Mouse (Mus musculus): ENCODE measurements around the gene Sall4. TPM values are rescaled to one million over a fixed set of nuclear protein-coding genes. Genes with fewer than 3 reads are reported as not detected.
"Not testable (repeated sequence)": the region's sequence is repeated elsewhere in the genome, so short reads cannot be mapped to it uniquely, and the experiment has no call there.

The Sall4 gene
- polyA plus RNA-seq, 1 experiment from 2014 or later, result not detected

DNA sequence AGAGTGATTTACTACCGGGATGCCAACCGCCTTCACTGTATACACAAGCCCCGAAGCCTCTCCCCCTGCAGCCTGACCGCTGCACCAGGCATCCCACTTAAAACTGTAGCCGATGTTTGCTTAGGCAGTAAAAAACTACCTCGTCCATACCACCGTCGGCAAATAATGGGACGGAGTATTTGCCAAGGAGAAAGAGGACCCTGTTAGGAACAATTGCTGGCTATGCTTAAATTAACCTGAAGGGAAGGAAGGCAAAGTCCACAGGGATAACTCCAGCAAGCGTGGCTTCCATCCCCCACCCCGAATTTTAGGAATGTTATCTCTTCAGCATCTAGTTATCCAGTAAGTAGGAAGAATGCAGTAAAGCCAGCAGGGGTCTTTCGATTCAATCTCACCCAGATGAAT, 5.3 kb downstream of the Sall4 start:
- H3K27ac ChIP-seq (ENCODE audit: low read length), result no peak overlapping the region
- ATAC-seq (no peak), DNase-seq (ENCODE audit: low spot score) (no peak)
- TF ChIP-seq CTCF (IDR thresholded peaks at IDR 0.05) (no peak), EP300 (IDR thresholded peaks at IDR 0.05) (no peak)
- H3K4me2 ChIP-seq (replicated peaks; ENCODE audit: low read depth, low read length), result no peak overlapping the region
- no peaks in the 10 kb centered on the region for H3K36me3 ChIP-seq (ENCODE audit: insufficient read depth, low read length)
- H3K27me3 ChIP-seq (replicated peaks; ENCODE audit: insufficient read depth, low read length), result peaks cover 31% of the 10 kb centered on the region
- no peak overlapping the region for H3K4me3 ChIP-seq (ENCODE audit: low read depth, low read length)
- H3K9ac ChIP-seq (replicated peaks; ENCODE audit: low read depth), result no peak overlapping the region
- H3K4me1 ChIP-seq (ENCODE audit: insufficient read depth, low read depth, low read length), result peaks cover 6% of the 10 kb centered on the region
- WGBS, result 3% methylated on average over 12 of the region's 12 CpGs
- no peaks in the 10 kb centered on the region for H3K9me3 ChIP-seq (ENCODE audit: low read length)

GRCm38 (mm10) chr2:168761954-168762353, 5.8 kb downstream of the Sall4 start:
- no peak overlapping the region for H3K27ac ChIP-seq (ENCODE audit: low read length)
- H3K36me3 ChIP-seq (ENCODE audit: insufficient read depth, low read length), result no peaks in the 10 kb centered on the region
- 7% methylated on average over 4 of the region's 4 CpGs for WGBS
- H3K9me3 ChIP-seq (ENCODE audit: low read length), result no peaks in the 10 kb centered on the region
- no peak overlapping the region for H3K4me2 ChIP-seq (replicated peaks; ENCODE audit: low read depth, low read length)
- ATAC-seq (no peak), DNase-seq (ENCODE audit: low spot score) (no peak)
- TF ChIP-seq CTCF (IDR thresholded peaks at IDR 0.05), result no peak
- no peak for TF ChIP-seq EP300 (IDR thresholded peaks at IDR 0.05)
- H3K4me3 ChIP-seq (ENCODE audit: low read depth, low read length), result no peak overlapping the region
- H3K27me3 ChIP-seq (replicated peaks; ENCODE audit: insufficient read depth, low read length), result peaks cover 28% of the 10 kb centered on the region
- H3K4me1 ChIP-seq (ENCODE audit: insufficient read depth, low read depth, low read length), result peaks cover 6% of the 10 kb centered on the region
- H3K9ac ChIP-seq (replicated peaks; ENCODE audit: low read depth), result no peak overlapping the region

- DNase-seq (ENCODE audit: low spot score) (no peak), ATAC-seq (no peak)
- WGBS, result 64% methylated on average over 9 of the region's 9 CpGs
- no peak overlapping the region for H3K27ac ChIP-seq (ENCODE audit: low read length)
- H3K4me3 ChIP-seq (ENCODE audit: low read depth, low read length), result no peak overlapping the region
- no peak overlapping the region for H3K4me2 ChIP-seq (replicated peaks; ENCODE audit: low read depth, low read length)
- no peaks in the 10 kb centered on the region for H3K9me3 ChIP-seq (ENCODE audit: low read length)
- peaks cover 20% of the 10 kb centered on the region for H3K27me3 ChIP-seq (replicated peaks; ENCODE audit: insufficient read depth, low read length)
- H3K4me1 ChIP-seq (ENCODE audit: insufficient read depth, low read depth, low read length), result peaks cover 4% of the 10 kb centered on the region
- TF ChIP-seq CTCF (IDR thresholded peaks at IDR 0.05), result no peak
- no peak for TF ChIP-seq EP300 (IDR thresholded peaks at IDR 0.05)
- no peak overlapping the region for H3K9ac ChIP-seq (replicated peaks; ENCODE audit: low read depth)
- no peaks in the 10 kb centered on the region for H3K36me3 ChIP-seq (ENCODE audit: insufficient read depth, low read length)
Measured at GRCm38 (mm10) chr2:168761141-168761540, 6.6 kb downstream of the Sall4 start.

- not testable (repeated sequence) for H3K4me1 ChIP-seq (ENCODE audit: insufficient read depth, low read depth, low read length); H3K9me3 ChIP-seq (ENCODE audit: low read length); H3K36me3 ChIP-seq (ENCODE audit: insufficient read depth, low read length); DNase-seq (ENCODE audit: low spot score); H3K9ac ChIP-seq (replicated peaks; ENCODE audit: low read depth); H3K4me3 ChIP-seq (ENCODE audit: low read depth, low read length); H3K27me3 ChIP-seq (replicated peaks; ENCODE audit: insufficient read depth, low read length); ATAC-seq; H3K4me2 ChIP-seq (replicated peaks; ENCODE audit: low read depth, low read length); H3K27ac ChIP-seq (ENCODE audit: low read length)
- 87% methylated on average over 10 of the region's 10 CpGs for WGBS
Measured at GRCm38 (mm10) chr2:168744406-168744805, 23.3 kb downstream of the Sall4 start.

- H3K27ac ChIP-seq (ENCODE audit: low read length), result peak overlapping the region; percentile 87; the same call in 1 of the 2 replicates
- TF ChIP-seq EP300 (IDR thresholded peaks at IDR 0.05) (no peak), CTCF (IDR thresholded peaks at IDR 0.05) (peak; percentile 82)
- no peaks in the 10 kb centered on the region for H3K9me3 ChIP-seq (ENCODE audit: low read length)
- H3K9ac ChIP-seq (replicated peaks; ENCODE audit: low read depth), result no peak overlapping the region
- ATAC-seq (no peak), DNase-seq (ENCODE audit: low spot score) (peak; percentile 49)
- no peaks in the 10 kb centered on the region for H3K4me1 ChIP-seq (ENCODE audit: insufficient read depth, low read depth, low read length)
- H3K4me2 ChIP-seq (replicated peaks; ENCODE audit: low read depth, low read length), result peak overlapping the region; percentile 78
- H3K4me3 ChIP-seq (ENCODE audit: low read depth, low read length), result peak overlapping the region; percentile 69
- no peaks in the 10 kb centered on the region for H3K36me3 ChIP-seq (ENCODE audit: insufficient read depth, low read length)
- 18% methylated on average over 7 of the region's 7 CpGs for WGBS
- no peaks in the 10 kb centered on the region for H3K27me3 ChIP-seq (replicated peaks; ENCODE audit: insufficient read depth, low read length)
Measured at GRCm38 (mm10) chr2:168742649-168743048, 25.1 kb downstream of the Sall4 start.

DNA sequence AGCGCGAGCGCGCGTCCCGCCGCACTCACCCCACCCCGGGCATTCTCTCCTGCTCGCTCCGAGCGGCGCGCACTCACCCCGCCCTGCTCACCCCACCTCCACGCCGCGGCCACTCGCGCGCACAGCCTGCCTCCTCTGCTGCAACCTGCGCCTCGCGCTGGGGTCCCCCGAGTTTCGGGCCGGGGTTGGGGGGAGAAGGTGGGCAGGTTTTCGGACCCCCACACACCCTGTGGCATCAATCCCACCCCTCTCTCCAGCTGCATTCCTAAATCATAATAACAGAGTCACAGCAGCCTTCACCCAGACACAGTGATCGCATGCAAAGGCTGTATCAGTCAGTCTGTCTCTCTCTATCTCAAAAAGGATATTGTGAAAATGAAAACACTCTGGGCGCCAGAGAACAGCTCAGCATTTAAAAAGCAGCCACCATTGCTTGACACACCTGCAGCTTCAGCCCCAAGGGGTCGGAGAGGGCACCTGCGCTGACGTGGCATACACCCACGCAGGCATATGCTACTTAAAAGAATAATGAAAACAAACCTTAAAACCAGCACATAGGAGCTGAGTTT, 25.6 kb downstream of the Sall4 start, which contains the start of gene Atp9a:
Atp9a (minus strand) TSS at position 351 of the 569 bp plus-strand sequence.
- WGBS, result 6% methylated on average over 18 of the region's 33 CpGs
- peak within 1 kb of the TSS; percentile 87 for H3K27ac ChIP-seq (ENCODE audit: low read length)
- ATAC-seq, result peak; percentile 71
- H3K9ac ChIP-seq (replicated peaks; ENCODE audit: low read depth), result peak within 1 kb of the TSS; percentile 62
- DNase-seq (ENCODE audit: low spot score), result peak; percentile 60
- no peaks in the 10 kb centered on the region for H3K9me3 ChIP-seq (ENCODE audit: low read length)
- peak within 1 kb of the TSS; percentile 69 for H3K4me3 ChIP-seq (ENCODE audit: low read depth, low read length)
- peak within 1 kb of the TSS; percentile 78 for H3K4me2 ChIP-seq (replicated peaks; ENCODE audit: low read depth, low read length)
- no peaks in the 10 kb centered on the region for H3K36me3 ChIP-seq (ENCODE audit: insufficient read depth, low read length)
- no peaks in the 10 kb centered on the region for H3K27me3 ChIP-seq (replicated peaks; ENCODE audit: insufficient read depth, low read length)
- TF ChIP-seq CTCF (IDR thresholded peaks at IDR 0.05), result no peak
- TF ChIP-seq EP300 (IDR thresholded peaks at IDR 0.05), result no peak
- H3K4me1 ChIP-seq (ENCODE audit: insufficient read depth, low read depth, low read length), result no peaks in the 10 kb centered on the region
